Mouse (Mus musculus): ENCODE data around the gene C1s1. TPM values are rescaled to one million over a fixed set of nuclear protein-coding genes. Genes with fewer than 3 reads are reported as not detected.
"Not testable (repeated sequence)": the region's sequence is repeated elsewhere in the genome, so short reads cannot be mapped to it uniquely, and the experiment has no call there.

C1s1 gene
- polyA plus RNA-seq (2015; fragmentation: Nextera tagmentation; extraction: Ambion mirVana): 21.8 and 23.1 TPM in 2 replicates

- peak; percentile 90 for ATAC-seq (replicated peaks; ENCODE audit: low FRiP score)
- not testable (repeated sequence) for H3K9ac ChIP-seq; H3K4me1 ChIP-seq; H3K27ac ChIP-seq; H3K9me3 ChIP-seq (replicated peaks); H3K4me3 ChIP-seq (replicated peaks); H3K27me3 ChIP-seq; H3K36me3 ChIP-seq; H3K4me2 ChIP-seq
- 0% methylated on average over 1 of the region's 1 CpGs for WGBS
Measured at GRCm38 (mm10) chr6:124542284-124542683, at the start of gene C1s1. Gene C1s1, minus strand, starts transcription at chr6:124542359.

- Histone ChIP-seq H3K27ac (no peak overlapping the region), H3K9ac (no peak overlapping the region), H3K4me3 (replicated peaks) (no peak overlapping the region), H3K36me3 (no peaks in the 10 kb centered on the region), H3K27me3 (no peaks in the 10 kb centered on the region), H3K4me1 (no peaks in the 10 kb centered on the region), H3K9me3 (replicated peaks) (no peaks in the 10 kb centered on the region), H3K4me2 (no peak overlapping the region)
- no peak for ATAC-seq (replicated peaks; ENCODE audit: low FRiP score)
Measured at GRCm38 (mm10) chr6:124588771-124589170, 46.6 kb upstream of the C1s1 start.

GRCm38 (mm10) chr6:124586266-124586665 lies 44.1 kb upstream of the C1s1 start:
- H3K4me3 ChIP-seq (replicated peaks): no peak overlapping the region
- H3K36me3 ChIP-seq: no peaks in the 10 kb centered on the region
- no peak overlapping the region for H3K9ac ChIP-seq
- WGBS: 78% methylated on average over 4 of the region's 4 CpGs
- H3K27me3 ChIP-seq: no peaks in the 10 kb centered on the region
- no peak overlapping the region for H3K4me2 ChIP-seq
- H3K9me3 ChIP-seq (replicated peaks): no peaks in the 10 kb centered on the region
- no peak for ATAC-seq (replicated peaks; ENCODE audit: low FRiP score)
- H3K27ac ChIP-seq: no peak overlapping the region
- no peaks in the 10 kb centered on the region for H3K4me1 ChIP-seq

DNA sequence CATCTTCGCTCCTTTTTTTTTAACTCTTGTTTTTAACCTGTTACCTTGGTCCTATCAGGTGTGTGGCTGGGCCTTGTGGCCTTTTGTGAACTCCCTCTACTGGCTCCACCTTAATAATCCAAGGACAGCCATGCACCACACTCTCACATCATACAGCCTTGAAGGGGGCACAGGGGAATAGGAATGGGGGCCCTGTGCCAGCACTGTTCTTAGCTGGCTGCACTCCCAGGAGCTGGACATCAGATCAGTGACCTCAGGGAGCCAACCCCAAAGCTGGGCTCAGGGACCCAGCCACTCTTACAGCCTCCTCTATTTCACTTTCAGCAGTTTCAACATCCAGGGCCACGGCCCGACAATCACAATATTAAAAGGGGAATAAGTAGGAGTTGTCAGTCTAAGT lies 43.6 kb upstream of the C1s1 start:
- H3K4me2 ChIP-seq: no peak overlapping the region
- 88% methylated on average over 3 of the region's 3 CpGs for WGBS
- ATAC-seq (replicated peaks; ENCODE audit: low FRiP score): no peak
- H3K27ac ChIP-seq: no peak overlapping the region
- no peak overlapping the region for H3K9ac ChIP-seq
- H3K4me3 ChIP-seq (replicated peaks): no peak overlapping the region
- H3K36me3 ChIP-seq: no peaks in the 10 kb centered on the region
- H3K4me1 ChIP-seq: no peaks in the 10 kb centered on the region
- no peaks in the 10 kb centered on the region for H3K9me3 ChIP-seq (replicated peaks)
- no peaks in the 10 kb centered on the region for H3K27me3 ChIP-seq

- Histone ChIP-seq H3K4me2 (no peak overlapping the region), H3K27ac (no peak overlapping the region), H3K27me3 (no peaks in the 10 kb centered on the region), H3K4me3 (replicated peaks) (no peak overlapping the region), H3K4me1 (no peaks in the 10 kb centered on the region), H3K9ac (no peak overlapping the region), H3K36me3 (no peaks in the 10 kb centered on the region), H3K9me3 (replicated peaks) (no peaks in the 10 kb centered on the region)
- WGBS: 70% methylated on average over 3 of the region's 3 CpGs
- no peak for ATAC-seq (replicated peaks; ENCODE audit: low FRiP score)
Measured at GRCm38 (mm10) chr6:124584935-124585334, 42.8 kb upstream of the C1s1 start.

- Histone ChIP-seq H3K27me3 (no peaks in the 10 kb centered on the region), H3K9ac (no peak overlapping the region), H3K9me3 (replicated peaks) (no peaks in the 10 kb centered on the region), H3K36me3 (no peaks in the 10 kb centered on the region), H3K4me3 (replicated peaks) (no peak overlapping the region), H3K4me1 (no peaks in the 10 kb centered on the region), H3K4me2 (no peak overlapping the region), H3K27ac (no peak overlapping the region)
- 83% methylated on average over 1 of the region's 1 CpGs for WGBS
- ATAC-seq (replicated peaks; ENCODE audit: low FRiP score): no peak
Measured at GRCm38 (mm10) chr6:124582231-124582630, 40.1 kb upstream of the C1s1 start.

- H3K4me2 ChIP-seq; ATAC-seq (replicated peaks; ENCODE audit: low FRiP score); H3K9me3 ChIP-seq (replicated peaks); H3K4me1 ChIP-seq; H3K36me3 ChIP-seq; H3K27me3 ChIP-seq; H3K4me3 ChIP-seq (replicated peaks); H3K9ac ChIP-seq; H3K27ac ChIP-seq: not testable (repeated sequence)
- WGBS: 80% methylated on average over 6 of the region's 7 CpGs
Measured at GRCm38 (mm10) chr6:124580155-124580554, 38.0 kb upstream of the C1s1 start.

DNA sequence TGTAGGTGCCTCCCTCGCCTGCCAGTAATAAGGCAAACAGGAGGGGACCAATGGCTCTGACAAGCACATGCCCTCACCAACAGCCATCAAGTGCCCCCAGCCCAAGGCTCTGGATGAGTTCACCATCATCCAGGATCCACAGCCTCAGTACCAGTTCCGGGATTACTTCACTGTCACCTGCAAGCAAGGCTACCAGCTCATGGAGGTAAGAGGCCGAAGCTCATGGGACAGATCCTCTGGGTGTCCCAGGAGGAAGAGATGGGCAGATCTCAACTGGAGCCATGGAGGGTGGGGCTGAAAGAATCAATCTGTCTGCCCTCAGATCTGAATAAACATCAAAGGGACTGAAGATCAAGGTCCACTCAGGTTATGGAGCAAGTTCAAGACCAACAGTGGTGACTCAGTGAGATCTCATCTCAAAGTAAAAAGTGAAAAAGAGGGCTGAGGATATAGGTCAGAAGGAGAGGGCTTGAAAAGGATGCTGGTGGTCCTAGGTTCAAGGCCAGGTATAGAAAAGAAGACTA lies 33.1 kb upstream of the C1s1 start:
- not testable (repeated sequence) for H3K36me3 ChIP-seq; ATAC-seq (replicated peaks; ENCODE audit: low FRiP score); H3K4me3 ChIP-seq (replicated peaks); H3K27me3 ChIP-seq; H3K9me3 ChIP-seq (replicated peaks); H3K4me2 ChIP-seq; H3K9ac ChIP-seq; H3K27ac ChIP-seq; H3K4me1 ChIP-seq
- 87% methylated on average over 3 of the region's 3 CpGs for WGBS

GRCm38 (mm10) chr6:124570026-124570425 lies 27.9 kb upstream of the C1s1 start, which contains the start of gene C1rb:
Gene C1rb, plus strand, starts transcription at chr6:124570294.
- WGBS: 7% methylated on average over 8 of the region's 8 CpGs
- ATAC-seq (replicated peaks; ENCODE audit: low FRiP score): no peak
- Histone ChIP-seq H3K9ac (no peak within 1 kb of the TSS), H3K36me3 (no peaks in the 10 kb centered on the region), H3K9me3 (replicated peaks) (no peaks in the 10 kb centered on the region), H3K27me3 (no peaks in the 10 kb centered on the region), H3K4me3 (replicated peaks) (no peak within 1 kb of the TSS), H3K4me2 (peak within 1 kb of the TSS; percentile 20; the same call in 1 of the 2 replicates), H3K4me1 (no peaks in the 10 kb centered on the region), H3K27ac (no peak within 1 kb of the TSS)

DNA sequence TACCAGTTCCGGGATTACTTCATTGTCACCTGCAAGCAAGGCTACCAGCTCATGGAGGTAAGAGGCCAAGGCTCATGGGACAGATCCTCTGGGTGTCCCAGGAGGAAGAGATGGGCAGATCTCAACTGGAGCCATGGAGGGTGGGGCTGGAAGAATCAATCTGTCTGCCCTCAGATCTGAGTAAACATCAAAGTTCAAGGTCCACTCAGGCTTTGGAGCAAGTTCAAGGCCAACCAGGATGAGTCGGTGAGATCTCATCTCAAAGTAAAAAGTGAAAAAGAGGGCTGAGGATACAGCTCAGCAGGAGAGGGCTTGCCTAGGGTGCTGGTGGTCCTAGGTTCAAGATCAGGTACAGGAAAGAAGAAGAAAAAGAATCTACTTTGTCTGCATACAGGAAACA lies 19.5 kb upstream of the C1s1 start:
- not testable (repeated sequence) for H3K4me2 ChIP-seq; H3K27ac ChIP-seq; H3K9ac ChIP-seq; H3K4me3 ChIP-seq (replicated peaks); H3K27me3 ChIP-seq; ATAC-seq (replicated peaks; ENCODE audit: low FRiP score); H3K9me3 ChIP-seq (replicated peaks); H3K36me3 ChIP-seq; H3K4me1 ChIP-seq
- 100% methylated on average over 2 of the region's 2 CpGs for WGBS

- not testable (repeated sequence) for H3K4me3 ChIP-seq (replicated peaks); H3K4me1 ChIP-seq; ATAC-seq (replicated peaks; ENCODE audit: low FRiP score); H3K9me3 ChIP-seq (replicated peaks); H3K27me3 ChIP-seq; H3K9ac ChIP-seq; H3K27ac ChIP-seq; H3K4me2 ChIP-seq; H3K36me3 ChIP-seq
- WGBS: 92% methylated on average over 4 of the region's 4 CpGs
Measured at GRCm38 (mm10) chr6:124561156-124561555, 19.0 kb upstream of the C1s1 start.

DNA sequence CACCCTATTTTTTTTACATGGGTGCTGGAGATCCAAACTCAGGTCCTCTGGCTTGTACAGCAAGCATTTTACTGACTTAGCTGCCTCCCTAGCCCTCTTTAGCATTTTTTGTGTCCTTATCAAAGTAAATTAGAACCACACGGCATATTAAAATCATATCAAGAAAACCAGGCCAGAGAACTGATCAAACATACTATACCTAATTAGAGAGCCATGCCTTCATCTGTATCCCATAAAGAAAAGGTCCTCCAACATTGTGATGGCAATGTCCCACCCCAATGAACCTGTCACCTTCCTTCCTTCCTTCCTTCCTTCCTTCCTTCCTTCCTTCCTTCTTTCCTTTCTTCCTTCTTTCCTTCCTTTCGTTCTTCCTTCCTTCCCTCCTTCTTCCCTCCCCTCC lies 13.8 kb upstream of the C1s1 start:
- 68% methylated on average over 2 of the region's 2 CpGs for WGBS
- not testable (repeated sequence) for H3K4me1 ChIP-seq; H3K4me2 ChIP-seq; H3K9ac ChIP-seq; H3K4me3 ChIP-seq (replicated peaks); H3K27ac ChIP-seq; H3K27me3 ChIP-seq; ATAC-seq (replicated peaks; ENCODE audit: low FRiP score); H3K36me3 ChIP-seq
- H3K9me3 ChIP-seq (replicated peaks): peaks cover 11% of the 10 kb centered on the region

- Histone ChIP-seq H3K4me1 (no peaks in the 10 kb centered on the region), H3K27me3 (no peaks in the 10 kb centered on the region), H3K27ac (no peak overlapping the region), H3K9me3 (replicated peaks) (peaks cover 12% of the 10 kb centered on the region), H3K4me3 (replicated peaks) (no peak overlapping the region), H3K4me2 (no peak overlapping the region), H3K36me3 (no peaks in the 10 kb centered on the region), H3K9ac (no peak overlapping the region)
- ATAC-seq (replicated peaks; ENCODE audit: low FRiP score): no peak
- WGBS: 73% methylated on average over 22 of the region's 22 CpGs
Measured at GRCm38 (mm10) chr6:124552766-124553165, 10.6 kb upstream of the C1s1 start.
